Mouse (Mus musculus): ENCODE measurements around the gene Sec14l3.

Sec14l3 gene

GRCm38 (mm10) chr11:4060866-4061575 is 3.6 kb upstream of the Sec14l3 start:
- no peak for DNase-seq

GRCm38 (mm10) chr11:4062523-4062922 is 2.1 kb upstream of the Sec14l3 start:
- DNase-seq: no peak

GRCm38 (mm10) chr11:4062981-4063380 is 1.7 kb upstream of the Sec14l3 start:
- no peak for DNase-seq

GRCm38 (mm10) chr11:4069664-4070063 is 5.0 kb downstream of the Sec14l3 start:
- DNase-seq: no peak

GRCm38 (mm10) chr11:4076633-4077032 is 12.0 kb downstream of the Sec14l3 start:
- peak; percentile 63 for DNase-seq

- DNase-seq: no peak
Measured at GRCm38 (mm10) chr11:4078267-4078933, 13.8 kb downstream of the Sec14l3 start.

GRCm38 (mm10) chr11:4080219-4080618 is 15.6 kb downstream of the Sec14l3 start:
- peak; percentile 66 for DNase-seq

- DNase-seq: peak; percentile 51
Measured at GRCm38 (mm10) chr11:4083316-4084078, 18.9 kb downstream of the Sec14l3 start.

GRCm38 (mm10) chr11:4086246-4086645 is 21.6 kb downstream of the Sec14l3 start:
- no peak for DNase-seq

GRCm38 (mm10) chr11:4087267-4087666 is 22.6 kb downstream of the Sec14l3 start:
- no peak for DNase-seq

- no peak for DNase-seq
Measured at GRCm38 (mm10) chr11:4093459-4094377, 29.1 kb downstream of the Sec14l3 start.

- peak; percentile 86 for DNase-seq
Measured at GRCm38 (mm10) chr11:4094378-4095170, 29.9 kb downstream of the Sec14l3 start.

GRCm38 (mm10) chr11:4095171-4096053 is 30.8 kb downstream of the Sec14l3 start, which contains the start of gene Mtfp1:
Mtfp1 (minus strand) TSS chr11:4095445.
- peak; percentile 81 for DNase-seq

GRCm38 (mm10) chr11:4096054-4096984 is 31.7 kb downstream of the Sec14l3 start:
- peak; percentile 99 for DNase-seq

- peak; percentile 30 for DNase-seq
Measured at GRCm38 (mm10) chr11:4097091-4097621, 32.5 kb downstream of the Sec14l3 start.

- no peak for DNase-seq
Measured at GRCm38 (mm10) chr11:4098120-4098519, 33.5 kb downstream of the Sec14l3 start.

GRCm38 (mm10) chr11:4098816-4099215 is 34.2 kb downstream of the Sec14l3 start:
- DNase-seq: no peak

- no peak for DNase-seq
Measured at GRCm38 (mm10) chr11:4099447-4099846, 34.8 kb downstream of the Sec14l3 start.

GRCm38 (mm10) chr11:4101851-4102250 is 37.2 kb downstream of the Sec14l3 start:
- DNase-seq: no peak
